Mouse (Mus musculus) midbrain, postnatal 0 days (tissue): Measurements from ENCODE around the gene Pamr1. TPM values are rescaled to one million over a fixed set of nuclear protein-coding genes. Genes with fewer than 3 reads are reported as not detected.

Experiments
- ATAC-seq: fragments of 200-750 bp; cut with Nextera tagmentation; 2 replicates; pipeline ENCODE4 v1.8.0; 2017; ENCODE audit warnings: moderate number of reproducible peaks, mild to moderate bottlenecking, moderate TSS enrichment, moderate library complexity; ENCODE audit not compliant: low FRiP score
- DNase-seq: peaks from one replicate; pipeline ENCODE4 v3.0.0-alpha.2; 2015; ENCODE audit warnings: low spot score
- H3K27ac ChIP-seq: fragments of 300-500 bp; sonication (generic); 2 replicates; pipeline ENCODE4 v1.5.1; 2014; ENCODE audit warnings: low read depth, mild to moderate bottlenecking, low read length, mixed read lengths
- H3K27me3 ChIP-seq: fragments of 300-500 bp; sonication (generic); 2 replicates; pipeline ENCODE4 v1.6.1; 2014; ENCODE audit warnings: low read length, control low read depth, mixed read lengths; ENCODE audit not compliant: insufficient read depth
- H3K36me3 ChIP-seq: fragments of 300-500 bp; sonication (generic); 2 replicates; pipeline ENCODE4 v1.6.1; 2014; ENCODE audit warnings: low read length, control low read depth, mixed read lengths; ENCODE audit not compliant: insufficient read depth
- H3K4me1 ChIP-seq: fragments of 300-500 bp; sonication (generic); 2 replicates; pipeline ENCODE4 v1.6.1; 2014; ENCODE audit warnings: mild to moderate bottlenecking, control low read depth, antibody characterized with exemption, low read length, mixed read lengths; ENCODE audit not compliant: insufficient read depth
- H3K4me2 ChIP-seq: fragments of 300-500 bp; sonication (generic); 2 replicates; pipeline ENCODE4 v1.6.1; 2014; ENCODE audit warnings: low read depth, mild to moderate bottlenecking, low read length, mixed read lengths; ENCODE audit not compliant: poor library complexity, severe bottlenecking
- H3K4me3 ChIP-seq: fragments of 300-500 bp; sonication (generic); 2 replicates; pipeline ENCODE4 v1.5.1; 2014; ENCODE audit warnings: low read depth, mild to moderate bottlenecking, low read length, moderate library complexity
- H3K9ac ChIP-seq: fragments of 300-500 bp; sonication (generic); replicated peaks from 2 replicates; pipeline ENCODE4 v1.6.1; 2014; ENCODE audit warnings: mild to moderate bottlenecking, low read length, moderate library complexity, mixed read lengths; ENCODE audit not compliant: poor library complexity, severe bottlenecking
- H3K9me3 ChIP-seq: fragments of 300-500 bp; sonication (generic); 2 replicates; pipeline ENCODE4 v1.6.1; 2016; ENCODE audit warnings: low read length, control low read depth
- CTCF ChIP-seq: IDR thresholded peaks from 2 replicates; pipeline ENCODE4 v1.5.1; 2016; ENCODE audit warnings: antibody characterized with exemption, mild to moderate bottlenecking
- WGBS: fragments of 180-500 bp; shearing (Covaris S2); extraction: QIAGEN DNeasy Blood & Tissue Kit; methylation state at CpG from one replicate; pipeline ENCODE4 v1.1.7; 2014; 5-methylcytosine and 5-hydroxymethylcytosine counted together
- polyA plus RNA-seq: library from polyadenylated mRNA; unstranded; fragments of >200 nt; fragmentation: Nextera tagmentation; extraction: Ambion mirVana; gene quantifications from 2 replicates; pipeline ENCODE4 v1.2.1, GENCODE M21; 2015
- total RNA-seq: library from RNA; depleted of rRNA; stranded (reverse); fragments of >200 nt; gene quantifications from 2 replicates; pipeline ENCODE4 v1.2.3, GENCODE M21; 2014

Pamr1 gene
- total and polyA plus RNA-seq, 2 experiments from 2014 or later = 4.8 to 10.3 TPM

GRCm38 (mm10) chr2:102659521-102659830 is 109.7 kb downstream of the Pamr1 start:
- no peaks in the 10 kb centered on the region for H3K36me3 ChIP-seq
- no peak for TF ChIP-seq CTCF
- H3K9me3 ChIP-seq = no peaks in the 10 kb centered on the region
- peak overlapping the region; percentile 87 for H3K4me2 ChIP-seq
- H3K27ac ChIP-seq = peak overlapping the region; percentile 88
- H3K9ac ChIP-seq = peak overlapping the region; percentile 79
- DNase-seq (peak; percentile 61), ATAC-seq (no peak)
- H3K27me3 ChIP-seq = no peaks in the 10 kb centered on the region
- WGBS = 1% methylated on average over 10 of the region's 10 CpGs
- H3K4me1 ChIP-seq = peaks cover 25% of the 10 kb centered on the region; the same call in 1 of the 2 replicates
- H3K4me3 ChIP-seq = peak overlapping the region; percentile 83

GRCm38 (mm10) chr2:102661052-102661451 is 111.2 kb downstream of the Pamr1 start:
- H3K9me3 ChIP-seq = no peaks in the 10 kb centered on the region
- peak overlapping the region; percentile 83 for H3K4me3 ChIP-seq
- peak; percentile 64 for TF ChIP-seq CTCF
- no peak for ATAC-seq
- peak overlapping the region; percentile 87 for H3K4me2 ChIP-seq
- no peak overlapping the region for H3K27ac ChIP-seq
- H3K36me3 ChIP-seq = no peaks in the 10 kb centered on the region
- H3K4me1 ChIP-seq = peaks cover 25% of the 10 kb centered on the region; the same call in 1 of the 2 replicates
- 33% methylated on average over 2 of the region's 2 CpGs for WGBS
- DNase-seq = peak; percentile 60
- peak overlapping the region; percentile 52 for H3K9ac ChIP-seq
- no peaks in the 10 kb centered on the region for H3K27me3 ChIP-seq

- Histone ChIP-seq H3K27ac (peak overlapping the region; percentile 7; the same call in 1 of the 2 replicates), H3K4me2 (peak overlapping the region; percentile 87), H3K9me3 (no peaks in the 10 kb centered on the region), H3K36me3 (no peaks in the 10 kb centered on the region), H3K4me3 (peak overlapping the region; percentile 18; the same call in 1 of the 2 replicates), H3K4me1 (peaks cover 19% of the 10 kb centered on the region; the same call in 1 of the 2 replicates), H3K27me3 (no peaks in the 10 kb centered on the region), H3K9ac (no peak overlapping the region; the same call in 1 of the 2 replicates)
- no peak for DNase-seq
- ATAC-seq = no peak
- WGBS = 28% methylated on average over 9 of the region's 9 CpGs
- no peak for TF ChIP-seq CTCF
Observed at GRCm38 (mm10) chr2:102662911-102663310, 113.1 kb downstream of the Pamr1 start.

GRCm38 (mm10) chr2:102663339-102663738 is 113.5 kb downstream of the Pamr1 start:
- Histone ChIP-seq H3K27me3 (no peaks in the 10 kb centered on the region), H3K36me3 (no peaks in the 10 kb centered on the region), H3K4me1 (peaks cover 19% of the 10 kb centered on the region; the same call in 1 of the 2 replicates), H3K9ac (no peak overlapping the region; the same call in 1 of the 2 replicates), H3K4me2 (peak overlapping the region; percentile 87), H3K9me3 (no peaks in the 10 kb centered on the region), H3K27ac (no peak overlapping the region; the same call in 1 of the 2 replicates), H3K4me3 (peak overlapping the region; percentile 18; the same call in 1 of the 2 replicates)
- DNase-seq = no peak
- no peak for ATAC-seq
- no peak for TF ChIP-seq CTCF
- 9% methylated on average over 6 of the region's 6 CpGs for WGBS

GRCm38 (mm10) chr2:102663865-102664264 is 114.1 kb downstream of the Pamr1 start:
- no peak overlapping the region for H3K27ac ChIP-seq
- no peak for ATAC-seq

GRCm38 (mm10) chr2:102667981-102668380 is 118.2 kb downstream of the Pamr1 start:
- DNase-seq = no peak
- H3K36me3 ChIP-seq = no peaks in the 10 kb centered on the region
- no peak for TF ChIP-seq CTCF
- H3K27ac ChIP-seq = no peak overlapping the region
- peaks cover 6% of the 10 kb centered on the region; the same call in 1 of the 2 replicates for H3K4me1 ChIP-seq
- ATAC-seq = no peak
- WGBS = 87% methylated on average over 6 of the region's 6 CpGs
- H3K4me3 ChIP-seq = no peak overlapping the region
- H3K9ac ChIP-seq = no peak overlapping the region
- no peaks in the 10 kb centered on the region for H3K9me3 ChIP-seq
- no peak overlapping the region for H3K4me2 ChIP-seq
- H3K27me3 ChIP-seq = no peaks in the 10 kb centered on the region

More at GRCm38 (mm10) chr2:102663865-102664264, 114.1 kb downstream of the Pamr1 start:
- no peak overlapping the region for H3K4me3 ChIP-seq
- H3K27me3 ChIP-seq = no peaks in the 10 kb centered on the region
- H3K9ac ChIP-seq = no peak overlapping the region
- TF ChIP-seq CTCF = no peak
- DNase-seq = peak; percentile 41
- WGBS = 25% methylated on average over 3 of the region's 3 CpGs
- peak overlapping the region; percentile 87; the same call in 1 of the 2 replicates for H3K4me2 ChIP-seq
- no peaks in the 10 kb centered on the region for H3K9me3 ChIP-seq
- peaks cover 19% of the 10 kb centered on the region; the same call in 1 of the 2 replicates for H3K4me1 ChIP-seq
- no peaks in the 10 kb centered on the region for H3K36me3 ChIP-seq
